Mouse (Mus musculus): ENCODE measurements at regions not wholly inside any gene's neighbourhood (a gene's known extent, or its start where the extent isn't known, plus 50 kb on each side); places are given as distances from the start of the nearest gene placed in this dataset.

DNA sequence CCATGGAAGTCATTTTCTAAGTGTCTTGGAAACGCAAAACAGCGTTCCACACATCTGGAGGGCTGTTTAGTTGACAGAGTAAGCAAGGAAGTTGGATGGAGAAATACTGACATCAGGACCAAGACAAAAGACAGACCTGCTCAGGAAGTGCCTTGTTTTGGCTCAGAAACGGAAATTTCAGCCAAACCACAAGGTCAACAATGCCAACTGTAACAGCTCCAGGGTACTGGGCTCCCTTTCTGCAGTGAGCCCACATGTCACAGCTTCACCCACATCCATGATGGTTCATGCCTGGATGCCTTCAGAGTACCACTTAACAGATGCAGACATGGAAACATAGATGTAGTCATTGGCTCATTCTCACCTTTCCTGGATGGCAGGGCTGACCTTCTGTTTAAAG, 296.2 kb downstream of the Fut8 start:
- TF ChIP-seq POLR2A (IDR thresholded peaks at IDR 0.05; ENCODE audit: low read depth, low read length) (no peak), CTCF (IDR thresholded peaks at IDR 0.05; ENCODE audit: borderline replicate concordance, insufficient read depth, low read length) (no peak)
